Comparison of ENCODE assay signal across 19 mouse cellular contexts in genomic region chr10:43916181-43916580, GRCm38 (mm10). TPM values are rescaled to one million over a fixed set of nuclear protein-coding genes. Genes with fewer than 3 reads are reported as not detected.
DNase-seq lines count a peak whose midpoint lies in the region; ATAC-seq lines count a peak whose summit lies in the region.
"Had no signal": no experiment of that assay in that cellular context is flagged by ENCODE, and none has a peak within 500 bp of the region (broad histone marks: within the 10 kb centered on the region; RNA-seq: fewer than 3 reads in every experiment).

No protein-coding gene starts in this region.

- no peak overlapping the region for H3K4me3 ChIP-seq in heart, embryonic 10.5 days
- no peak overlapping the region for H3K4me3 ChIP-seq in heart, embryonic 11.5 days (ENCODE audit: low read depth, low read length)

- no peak overlapping the region for H3K4me2 ChIP-seq in heart, embryonic 11.5 days

- no peaks in the 10 kb centered on the region for H3K9me3 ChIP-seq in heart, embryonic 10.5 days
- no peaks in the 10 kb centered on the region for H3K9me3 ChIP-seq in heart, embryonic 11.5 days (replicated peaks; ENCODE audit: control insufficient read depth, low read length)
- H3K9me3 ChIP-seq: G1E had no signal

- H3K36me3 ChIP-seq in heart, embryonic 10.5 days = peaks cover 8% of the 10 kb centered on the region; the same call in 1 of the 2 replicates
- H3K36me3 ChIP-seq in heart, embryonic 11.5 days (ENCODE audit: control insufficient read depth, insufficient read depth, low read length) = no peaks in the 10 kb centered on the region

- WGBS in heart, embryonic 10.5 days = 87% methylated on average over 12 of the region's 12 CpGs
- WGBS in heart, embryonic 11.5 days (ENCODE audit: insufficient replicate concordance) = 88% methylated on average over 12 of the region's 12 CpGs

- no peak for ATAC-seq in heart, embryonic 11.5 days (replicated peaks; ENCODE audit: insufficient number of reproducible peaks, low FRiP score, low TSS enrichment)
- ATAC-seq: activated CD4-positive, CD25-positive, alpha-beta regulatory T cell, adult 4 months; CD4-positive, CD25-positive, alpha-beta regulatory T cell, adult 4 months; Patski had no signal

- no peak overlapping the region for H3K27ac ChIP-seq in heart, embryonic 10.5 days
- no peak overlapping the region for H3K27ac ChIP-seq in heart, embryonic 11.5 days (ENCODE audit: low read depth, low read length)

- no peaks in the 10 kb centered on the region for H3K27me3 ChIP-seq in heart, embryonic 10.5 days (ENCODE audit: insufficient read depth, poor library complexity, severe bottlenecking)
- no peaks in the 10 kb centered on the region for H3K27me3 ChIP-seq in heart, embryonic 11.5 days (ENCODE audit: control insufficient read depth, insufficient read depth, low read length)
- H3K27me3 ChIP-seq: CH12.LX, Patski had no signal

- peak; percentile 78 for DNase-seq in heart, adult 11 months
- DNase-seq in heart, postnatal 4 days = no peak
- DNase-seq in heart, embryonic 10.5 days (ENCODE audit: low spot score) = peak; percentile 60
- DNase-seq: adrenal gland, adult 2 months; adrenal gland, adult 8-10 months; adrenal gland, postnatal 10 days; adrenal gland, postnatal 14 days; adrenal gland, postnatal 25 days; adrenal gland, postnatal 36 days; B cell, adult 2 months; cerebellum, adult 11 months; cerebellum, adult 11-12 months; cerebellum, adult 18-20 months had no signal

- no peaks in the 10 kb centered on the region for H3K4me1 ChIP-seq in heart, embryonic 10.5 days
- peaks cover 3% of the 10 kb centered on the region; the same call in 1 of the 2 replicates for H3K4me1 ChIP-seq in heart, embryonic 11.5 days (ENCODE audit: control insufficient read depth, insufficient read depth, low read length)

- H3K9ac ChIP-seq in heart, embryonic 11.5 days (ENCODE audit: low read depth, low read length) = no peak overlapping the region

RNA-seq across cellular contexts. Expression of gene Rtn4ip1, which starts 14.6 kb away (rescaled TPM):
- total RNA-seq in heart, postnatal 4 days (2021) = 10 to 100 TPM; 36.3 to 37.9 TPM
- 26.7 and 32.9 TPM in 2 replicates for polyA plus RNA-seq in heart, embryonic 10.5 days (2016; fragmentation: Nextera tagmentation; extraction: Ambion mirVana)
- polyA plus RNA-seq in heart, embryonic 11.5 days (2014; fragmentation: Nextera tagmentation; extraction: Ambion mirVana) = 25.7 and 32.7 TPM in 2 replicates

RNA-seq across cellular contexts. Expression of gene Qrsl1, which starts 14.6 kb away (rescaled TPM):
- total RNA-seq in heart, postnatal 4 days (2021) = 10 to 100 TPM; 30.0 to 31.3 TPM
- 29.8 and 32.2 TPM in 2 replicates for polyA plus RNA-seq in heart, embryonic 10.5 days (2016; fragmentation: Nextera tagmentation; extraction: Ambion mirVana)
- polyA plus RNA-seq in heart, embryonic 11.5 days (2014; fragmentation: Nextera tagmentation; extraction: Ambion mirVana) = 28.9 and 31.5 TPM in 2 replicates
